ENCODE assay signal across 7 mouse cellular contexts in the genomic region with DNA sequence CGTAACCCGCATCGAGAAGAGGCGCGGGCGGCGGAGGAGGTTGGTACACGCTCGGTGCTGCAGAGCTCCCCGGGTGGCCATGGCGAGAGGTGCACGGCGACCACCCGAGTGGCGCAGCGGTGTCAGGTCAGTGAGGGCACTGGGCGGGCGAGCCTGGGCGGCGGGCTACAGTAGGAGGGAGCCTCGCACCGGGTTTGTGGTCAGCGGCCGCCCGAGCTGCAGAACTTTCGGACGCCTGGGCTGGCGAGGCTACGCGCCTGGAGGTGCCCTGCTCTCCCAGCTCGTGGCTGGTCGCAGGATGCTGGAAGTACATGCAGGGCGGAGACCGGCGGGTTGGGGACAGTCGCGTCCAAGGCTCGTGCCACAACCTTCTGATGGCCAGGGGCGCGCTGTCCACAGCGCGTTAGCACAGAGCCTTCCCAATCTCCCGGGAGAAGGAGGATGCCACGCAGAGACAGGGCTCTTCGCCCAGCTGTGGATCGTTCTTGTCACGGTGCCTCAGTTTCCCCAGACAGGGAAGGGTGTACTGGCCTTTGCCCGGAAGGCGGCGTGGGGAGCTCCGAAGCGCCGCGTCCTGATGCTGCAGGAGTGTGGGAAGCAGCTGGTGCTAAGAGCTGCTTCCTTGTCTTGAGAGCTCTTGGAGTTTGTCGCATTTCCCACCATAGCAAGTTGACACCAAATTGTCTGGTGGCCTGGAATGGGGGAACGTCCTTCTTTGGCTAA. TPM values are rescaled to one million over a fixed set of nuclear protein-coding genes. Genes with fewer than 3 reads are reported as not detected.
A peak's percentile ranks its signal among the peaks of the same experiment; 100 is the strongest.
DNase-seq lines count a peak whose midpoint lies in the region; ATAC-seq and TF ChIP-seq lines count a peak whose summit lies in the region.

No protein-coding gene starts in this region.

- peak; percentile 87 for ATAC-seq in neural tube, embryonic 11.5 days (ENCODE audit: insufficient read depth, low FRiP score, low TSS enrichment)
- 0 out of 2 replicates have a peak, but pooled peaks have one; percentile 1 for ATAC-seq in forebrain, postnatal 0 days
- ATAC-seq in limb, embryonic 11.5 days (ENCODE audit: insufficient number of reproducible peaks, low FRiP score, low TSS enrichment, low read depth): peak; percentile 83
- peak; percentile 6 for ATAC-seq in midbrain, embryonic 16.5 days

- H3K9me3 ChIP-seq in neural tube, embryonic 11.5 days (ENCODE audit: control insufficient read depth, low read length): no peaks in the 10 kb centered on the region
- no peaks in the 10 kb centered on the region for H3K9me3 ChIP-seq in forebrain, postnatal 0 days (ENCODE audit: low read length)
- no peaks in the 10 kb centered on the region for H3K9me3 ChIP-seq in limb, embryonic 11.5 days (ENCODE audit: control insufficient read depth, low read length)
- H3K9me3 ChIP-seq in midbrain, embryonic 16.5 days (replicated peaks; ENCODE audit: control insufficient read depth, low read length, poor library complexity, severe bottlenecking): no peaks in the 10 kb centered on the region; the same call in 1 of the 2 replicates

- H3K9ac ChIP-seq in neural tube, embryonic 11.5 days (ENCODE audit: low read length): peak overlapping the region; percentile 64
- peak overlapping the region; percentile 66 for H3K9ac ChIP-seq in forebrain, postnatal 0 days
- peak overlapping the region; percentile 41 for H3K9ac ChIP-seq in limb, embryonic 11.5 days (ENCODE audit: low read length)
- H3K9ac ChIP-seq in midbrain, embryonic 16.5 days (ENCODE audit: low read depth, low read length): peak overlapping the region; percentile 79

- peak; percentile 20; the same call in 1 of the 2 replicates for TF ChIP-seq CTCF in brain, embryonic 14.5 days (IDR thresholded peaks at IDR 0.05; ENCODE audit: borderline replicate concordance, extremely low read depth, insufficient read depth, insufficient read length)
- TF ChIP-seq CTCF in forebrain, postnatal 0 days (IDR thresholded peaks at IDR 0.05; ENCODE audit: low read depth): peak; percentile 53

- no peak for TF ChIP-seq POLR2A in brain, embryonic 14.5 days (IDR thresholded peaks at IDR 0.05; ENCODE audit: borderline replicate concordance, extremely low read depth, insufficient read depth, insufficient read length, poor library complexity, severe bottlenecking)

- peak overlapping the region; percentile 59 for H3K4me3 ChIP-seq in neural tube, embryonic 11.5 days (ENCODE audit: low read depth, low read length)
- H3K4me3 ChIP-seq in forebrain, postnatal 0 days (ENCODE audit: low read depth, low read length): peak overlapping the region; percentile 63
- H3K4me3 ChIP-seq in limb, embryonic 11.5 days (ENCODE audit: low read depth, low read length): peak overlapping the region; percentile 54
- H3K4me3 ChIP-seq in midbrain, embryonic 16.5 days (ENCODE audit: low read depth, low read length): peak overlapping the region; percentile 79

- no peak for DNase-seq in neural tube, embryonic 11.5 days (ENCODE audit: low spot score)
- DNase-seq in neural tube, embryonic 10.5 days (ENCODE audit: extremely low spot score, low spot score): no peak
- DNase-seq in brain, embryonic 14.5 days (ENCODE audit: low read depth): peak; percentile 64
- DNase-seq in forebrain, postnatal 0 days: peak; percentile 59
- DNase-seq in limb, embryonic 11.5 days (ENCODE audit: low spot score): no peak
- no peak for DNase-seq in gastrocnemius, postnatal 25 days

- under 1% methylated on average over 47 of the region's 56 CpGs for WGBS in neural tube, embryonic 11.5 days
- WGBS in forebrain, postnatal 0 days: under 1% methylated on average over 56 of the region's 56 CpGs
- under 1% methylated on average over 54 of the region's 56 CpGs for WGBS in limb, embryonic 11.5 days
- WGBS in midbrain, embryonic 16.5 days: under 1% methylated on average over 52 of the region's 56 CpGs

- H3K27me3 ChIP-seq in neural tube, embryonic 11.5 days (ENCODE audit: control insufficient read depth, insufficient read depth, low read length): no peaks in the 10 kb centered on the region
- H3K27me3 ChIP-seq in forebrain, postnatal 0 days (ENCODE audit: insufficient read depth, low read length): no peaks in the 10 kb centered on the region
- H3K27me3 ChIP-seq in limb, embryonic 11.5 days (ENCODE audit: control insufficient read depth, insufficient read depth, low read length): no peaks in the 10 kb centered on the region
- H3K27me3 ChIP-seq in midbrain, embryonic 16.5 days (ENCODE audit: control insufficient read depth, insufficient read depth, low read depth, low read length): peaks cover 5% of the 10 kb centered on the region; the same call in 1 of the 2 replicates

- peak overlapping the region; percentile 98 for H3K4me2 ChIP-seq in neural tube, embryonic 11.5 days (ENCODE audit: low read depth)
- peak overlapping the region; percentile 95 for H3K4me2 ChIP-seq in forebrain, postnatal 0 days (ENCODE audit: low read depth)
- H3K4me2 ChIP-seq in limb, embryonic 11.5 days (ENCODE audit: low read depth, severe bottlenecking): peak overlapping the region; percentile 81
- peak overlapping the region; percentile 99 for H3K4me2 ChIP-seq in midbrain, embryonic 16.5 days (ENCODE audit: low read length)

- H3K27ac ChIP-seq in neural tube, embryonic 11.5 days (ENCODE audit: low read depth, low read length): peak overlapping the region; percentile 56
- peak overlapping the region; percentile 65 for H3K27ac ChIP-seq in forebrain, postnatal 0 days (ENCODE audit: low read depth, low read length)
- no peak overlapping the region for H3K27ac ChIP-seq in limb, embryonic 11.5 days (replicated peaks; ENCODE audit: low read depth, low read length)
- peak overlapping the region; percentile 81 for H3K27ac ChIP-seq in midbrain, embryonic 16.5 days (ENCODE audit: low read length)

- peaks cover 3% of the 10 kb centered on the region; the same call in 1 of the 2 replicates for H3K4me1 ChIP-seq in neural tube, embryonic 11.5 days (ENCODE audit: control insufficient read depth, insufficient read depth, low read length)
- no peaks in the 10 kb centered on the region for H3K4me1 ChIP-seq in forebrain, postnatal 0 days (ENCODE audit: insufficient read depth)
- H3K4me1 ChIP-seq in limb, embryonic 11.5 days (ENCODE audit: control insufficient read depth, insufficient read depth, low read length): no peaks in the 10 kb centered on the region
- H3K4me1 ChIP-seq in midbrain, embryonic 16.5 days (ENCODE audit: control insufficient read depth, insufficient read depth, low read length): peaks cover 10% of the 10 kb centered on the region

- no peaks in the 10 kb centered on the region for H3K36me3 ChIP-seq in neural tube, embryonic 11.5 days (ENCODE audit: control insufficient read depth, insufficient read depth, low read length)
- H3K36me3 ChIP-seq in forebrain, postnatal 0 days (ENCODE audit: insufficient read depth): no peaks in the 10 kb centered on the region
- no peaks in the 10 kb centered on the region for H3K36me3 ChIP-seq in limb, embryonic 11.5 days (ENCODE audit: control insufficient read depth, insufficient read depth, low read length)
- no peaks in the 10 kb centered on the region for H3K36me3 ChIP-seq in midbrain, embryonic 16.5 days (ENCODE audit: control insufficient read depth, insufficient read depth, low read length)

RNA-seq across cellular contexts. Expression of gene Mfap3l, which starts 0.5 kb away (rescaled TPM):
- 4.1 and 5.1 TPM in 2 replicates for polyA plus RNA-seq in neural tube, embryonic 11.5 days (2014; fragmentation: Nextera tagmentation; extraction: Ambion mirVana)
- 2.1 and 4.0 TPM in 2 replicates for polyA plus RNA-seq in brain, embryonic 14.5 days (2012; rRNA removed)
- 8.0 and 9.1 TPM in 2 replicates for total RNA-seq in forebrain, postnatal 0 days (2014; rRNA removed)
- 1.3 and 2.4 TPM in 2 replicates for polyA plus RNA-seq in forebrain, postnatal 0 days (2015; fragmentation: Nextera tagmentation; extraction: Ambion mirVana)
- 1.8 and 2.6 TPM in 2 replicates for polyA plus RNA-seq in limb, embryonic 11.5 days (2014; fragmentation: Nextera tagmentation; extraction: Ambion mirVana)
- 2.6 and 2.7 TPM in 2 replicates for polyA plus RNA-seq in midbrain, embryonic 16.5 days (2015; fragmentation: Nextera tagmentation; extraction: Ambion mirVana)
- total RNA-seq in gastrocnemius, postnatal 25 days (2021): 1 to 10 TPM; 3.8 to 4.4 TPM

Comparison
In these comparisons a context has a peak if more than half of its experiments do, and no peak if none do; other contexts are left out.
1. ATAC-seq: peak in every context shown above with its lines; median percentile 87 in neural tube, embryonic 11.5 days; 83 in limb, embryonic 11.5 days; 6 in midbrain, embryonic 16.5 days; 1 in forebrain, postnatal 0 days.
2. DNase-seq: peak in brain, embryonic 14.5 days (single experiment) and forebrain, postnatal 0 days (single experiment); none in neural tube, embryonic 11.5 days (single experiment), neural tube, embryonic 10.5 days (single experiment), limb, embryonic 11.5 days (single experiment) and gastrocnemius, postnatal 25 days (single experiment).
3. Peak in every context shown above with its lines, with median percentiles within 50 percentile points of each other: H3K4me2 ChIP-seq, H3K4me3 ChIP-seq and H3K9ac ChIP-seq.